Mouse (Mus musculus) liver, adult (tissue): Measurements from ENCODE around the gene Psenen.

Experiments
- GATA4 ChIP-seq: IDR thresholded peaks from 2 replicates; pipeline ENCODE4 v1.6.1; 2014; ENCODE audit warnings: mild to moderate bottlenecking, low read length; ENCODE audit not compliant: insufficient replicate concordance

Gene Psenen

DNA sequence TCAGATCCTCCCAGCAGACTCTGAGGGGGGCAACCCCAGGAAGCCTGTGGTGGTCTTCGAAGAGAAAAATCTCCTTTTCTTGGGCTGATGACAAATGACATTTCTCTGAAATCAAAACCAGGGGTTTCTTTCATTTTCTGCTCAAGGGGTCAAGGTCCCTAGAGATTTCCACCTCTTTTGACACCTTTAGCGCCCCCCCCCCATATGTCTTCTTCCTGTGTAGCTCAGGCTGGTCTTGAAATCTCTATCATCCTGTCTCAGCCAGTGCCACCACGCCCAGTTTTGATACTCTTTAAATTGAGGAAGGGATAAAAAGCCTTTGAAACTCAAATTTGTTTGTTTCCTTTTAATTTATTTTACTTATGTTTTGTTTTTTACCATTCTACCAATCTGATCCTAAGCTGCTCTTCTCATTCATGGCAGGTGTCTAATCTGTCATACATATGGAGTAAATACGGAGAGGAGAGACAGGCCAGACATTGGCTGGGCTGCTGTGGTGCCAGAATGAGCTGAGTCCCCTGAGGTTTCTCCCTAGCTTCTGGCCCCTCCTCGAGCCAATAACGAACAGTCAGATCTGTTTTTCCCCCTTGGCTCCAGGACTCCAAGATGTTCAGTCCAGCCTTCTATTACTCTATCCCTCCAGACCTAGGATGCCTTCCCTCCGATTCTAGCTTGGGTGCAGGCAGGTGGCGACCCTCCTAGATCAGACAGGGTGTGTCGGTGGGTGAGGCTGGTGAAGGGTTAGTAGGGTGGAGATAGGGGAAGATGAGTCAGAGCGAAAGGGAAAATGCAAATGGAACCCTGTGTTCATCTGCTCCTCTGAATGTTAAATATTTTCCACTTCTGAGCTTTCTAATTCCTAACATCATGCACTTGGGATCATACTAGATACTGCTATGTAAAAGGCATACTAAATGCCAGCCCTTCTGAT is 30.4 kb upstream of the Psenen start:
- no peak for TF ChIP-seq GATA4

GRCm38 (mm10) chr7:30592772-30593423 is 29.5 kb upstream of the Psenen start:
- TF ChIP-seq GATA4, result no peak

DNA sequence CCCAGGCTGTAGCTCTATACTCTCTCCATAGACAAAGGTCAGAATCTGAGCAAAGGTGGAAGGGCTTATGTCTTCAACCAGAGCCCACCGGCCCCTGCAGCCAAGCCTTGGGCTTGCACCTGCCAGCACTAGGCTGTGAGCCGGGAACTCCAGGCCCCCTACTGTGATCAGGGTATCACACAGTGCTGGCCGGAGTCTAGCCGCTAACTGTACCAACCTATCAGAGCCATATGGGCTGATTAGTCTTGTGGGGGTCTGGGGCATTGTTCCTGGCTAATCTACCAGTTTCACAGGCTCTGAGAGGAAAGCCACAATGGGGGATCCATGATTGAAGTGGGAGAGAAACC is 28.2 kb upstream of the Psenen start:
- TF ChIP-seq GATA4, result no peak

DNA sequence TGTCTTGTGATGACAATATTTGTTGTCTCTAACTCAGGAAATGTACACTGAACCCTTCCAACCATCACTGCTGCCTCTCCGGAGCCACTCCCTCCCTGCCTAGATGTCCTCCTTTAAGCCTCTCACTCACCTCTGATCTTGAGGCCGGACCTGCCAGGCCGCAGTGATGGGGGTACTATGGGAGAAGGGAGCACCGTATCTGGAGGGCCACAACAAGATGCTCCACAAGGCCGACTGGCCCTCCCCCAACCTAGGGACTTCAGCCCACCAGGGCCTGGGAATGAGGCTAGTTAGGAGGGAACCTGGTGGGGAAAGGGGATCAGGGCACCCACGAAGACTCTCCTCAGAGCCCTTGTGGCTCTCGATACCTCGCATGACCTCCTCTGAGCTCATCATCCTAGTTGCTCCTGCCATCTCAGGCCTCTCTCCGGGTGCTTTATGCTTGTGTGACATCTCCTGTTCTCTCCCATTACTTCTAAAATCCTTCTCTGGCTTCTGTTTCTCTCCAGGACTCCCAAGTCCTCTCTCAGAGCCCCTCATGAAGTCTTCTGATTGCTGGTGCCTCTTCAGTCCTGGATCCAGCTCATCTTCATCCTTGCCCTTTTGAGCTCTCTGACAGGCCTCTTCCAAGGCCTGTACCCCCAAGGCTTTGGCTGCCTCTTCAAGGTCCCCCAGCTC is 27.6 kb upstream of the Psenen start:
- no peak for TF ChIP-seq GATA4

DNA sequence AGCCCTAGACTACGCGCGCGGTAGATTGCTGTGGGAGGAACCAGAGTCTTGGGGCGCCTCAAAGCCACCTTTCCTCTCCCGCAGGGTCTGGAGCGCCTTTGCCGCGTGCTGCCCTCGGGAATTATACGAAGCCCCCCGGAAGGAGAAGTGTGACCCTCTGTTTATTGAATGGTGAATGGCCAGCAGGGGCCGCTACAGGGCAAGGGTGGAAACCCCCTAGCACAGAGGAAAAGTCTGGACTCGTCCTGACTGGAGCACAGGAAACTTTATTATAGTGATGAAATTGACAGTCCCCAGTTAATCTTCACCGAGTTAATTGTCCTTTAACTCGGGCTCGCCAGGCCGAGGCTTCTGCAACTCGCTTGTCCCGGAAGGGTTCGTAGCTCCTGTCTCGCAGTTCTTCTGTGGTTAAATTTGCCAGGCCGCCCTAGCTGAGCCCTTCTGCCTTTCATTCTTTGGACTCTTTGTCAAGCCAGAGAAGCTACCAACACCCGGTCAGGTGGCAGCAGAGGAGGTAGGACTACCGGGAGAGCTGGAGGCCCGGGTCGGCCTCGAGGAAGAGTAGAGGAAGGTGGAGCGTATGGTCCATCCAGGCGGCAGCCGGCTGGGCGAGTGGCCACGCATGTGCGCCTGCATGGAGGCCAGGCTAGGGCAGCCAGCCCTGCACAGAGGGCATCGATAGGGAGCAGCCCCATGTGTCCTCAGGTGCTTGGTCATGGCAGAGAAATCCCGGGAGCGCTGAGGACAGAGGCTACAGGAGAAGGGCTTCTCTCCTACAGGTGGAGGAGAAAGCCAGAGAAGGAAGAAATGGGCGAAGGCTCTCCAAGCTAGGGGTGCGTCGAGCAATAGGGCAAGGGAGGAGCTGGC is 26.2 kb upstream of the Psenen start:
- no peak for TF ChIP-seq GATA4

DNA sequence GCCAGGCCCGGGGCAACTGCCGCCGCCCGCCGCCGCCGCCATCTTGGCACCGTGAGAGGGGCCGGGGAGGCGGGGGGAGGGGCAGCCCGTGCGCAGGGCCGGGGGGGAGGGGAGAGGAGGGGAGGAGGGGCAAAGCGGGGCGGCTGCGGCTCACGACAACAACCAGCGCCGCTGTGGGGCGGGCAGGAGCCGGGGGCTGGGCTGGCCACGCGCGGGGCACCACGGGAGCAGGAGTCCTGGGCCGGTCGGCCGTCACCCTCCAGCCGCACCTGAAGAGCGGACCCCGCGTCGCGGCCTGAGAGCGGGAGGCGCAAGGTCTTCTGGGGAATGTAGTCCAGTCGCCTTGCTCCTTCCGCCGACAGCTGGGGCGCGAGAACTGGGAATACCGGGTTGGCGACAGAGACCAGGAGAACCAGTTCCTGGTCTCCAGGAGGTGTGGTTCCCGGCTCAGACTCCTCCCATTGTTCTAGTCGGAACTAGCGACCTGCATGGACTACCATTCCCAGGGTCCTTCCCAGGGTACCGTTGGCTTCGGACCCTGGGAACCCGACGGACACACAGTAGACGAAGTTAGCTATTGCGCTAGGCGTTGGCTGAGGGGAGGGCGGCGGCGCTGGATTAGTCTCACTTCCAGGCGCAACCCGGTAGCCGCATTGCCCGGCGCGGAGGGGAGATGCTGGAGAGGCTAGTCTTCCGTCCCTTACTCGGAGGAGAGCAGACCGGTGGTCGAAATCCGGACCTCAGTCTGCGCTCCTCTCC is 25.4 kb upstream of the Psenen start, which contains the start of gene Kmt2b:
Gene Kmt2b (minus strand): TSS at position 51 of the 759 bp plus-strand sequence.
- TF ChIP-seq GATA4, result no peak

- TF ChIP-seq GATA4, result no peak
Observed at GRCm38 (mm10) chr7:30587842-30588667, 24.6 kb upstream of the Psenen start.

DNA sequence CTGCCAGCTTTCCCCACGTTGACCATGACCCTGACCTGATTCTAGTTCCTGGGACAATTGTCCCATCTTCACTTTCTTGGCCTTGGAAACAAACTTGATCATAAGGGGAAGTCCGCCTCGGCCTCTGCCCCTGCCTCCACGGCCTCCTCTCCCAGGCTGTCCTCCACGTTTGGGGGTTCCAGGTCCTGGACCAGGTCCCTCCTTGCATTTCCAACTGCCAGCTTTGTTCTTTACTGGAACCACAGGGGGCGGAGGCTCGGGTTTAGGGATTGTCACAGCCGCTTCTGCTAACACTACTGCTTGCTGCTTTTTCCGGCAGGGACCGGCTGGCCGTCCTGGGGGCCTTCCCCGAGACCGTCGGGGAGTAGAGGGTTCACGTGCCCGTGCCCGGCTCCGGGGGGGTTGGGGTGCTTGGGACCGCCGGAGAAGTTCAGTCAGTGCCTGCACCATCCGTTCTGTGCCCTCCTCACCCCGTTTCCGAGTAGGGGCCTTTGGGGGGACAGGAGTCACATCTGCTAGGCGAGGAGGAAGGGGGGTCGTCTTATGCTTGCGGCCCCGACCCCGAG is 23.1 kb upstream of the Psenen start:
- no peak for TF ChIP-seq GATA4

GRCm38 (mm10) chr7:30585170-30585569 is 21.7 kb upstream of the Psenen start:
- TF ChIP-seq GATA4, result no peak

GRCm38 (mm10) chr7:30584339-30584738 is 20.9 kb upstream of the Psenen start:
- TF ChIP-seq GATA4, result no peak

- TF ChIP-seq GATA4, result no peak
Observed at GRCm38 (mm10) chr7:30581547-30581946, 18.1 kb upstream of the Psenen start.

DNA sequence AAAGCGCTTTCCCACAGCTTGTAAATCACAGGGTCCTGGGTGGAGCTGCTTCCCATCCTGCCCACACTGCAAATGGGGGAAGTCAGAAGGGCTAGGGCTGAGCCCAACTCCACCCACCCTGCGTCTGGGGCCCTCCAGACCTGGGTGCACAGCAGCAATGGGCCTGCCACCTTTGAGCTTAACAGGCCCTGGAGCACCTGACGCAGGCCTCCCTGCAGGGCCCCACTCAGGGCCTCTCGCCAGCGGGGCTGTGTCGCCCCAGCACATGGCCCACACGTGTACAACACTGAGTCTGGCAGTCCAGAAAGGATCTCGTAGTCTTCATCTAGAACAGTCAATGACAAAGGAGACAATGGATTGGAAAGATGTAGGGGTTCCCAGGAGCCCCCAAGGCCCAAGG is 16.5 kb upstream of the Psenen start:
- TF ChIP-seq GATA4, result no peak

DNA sequence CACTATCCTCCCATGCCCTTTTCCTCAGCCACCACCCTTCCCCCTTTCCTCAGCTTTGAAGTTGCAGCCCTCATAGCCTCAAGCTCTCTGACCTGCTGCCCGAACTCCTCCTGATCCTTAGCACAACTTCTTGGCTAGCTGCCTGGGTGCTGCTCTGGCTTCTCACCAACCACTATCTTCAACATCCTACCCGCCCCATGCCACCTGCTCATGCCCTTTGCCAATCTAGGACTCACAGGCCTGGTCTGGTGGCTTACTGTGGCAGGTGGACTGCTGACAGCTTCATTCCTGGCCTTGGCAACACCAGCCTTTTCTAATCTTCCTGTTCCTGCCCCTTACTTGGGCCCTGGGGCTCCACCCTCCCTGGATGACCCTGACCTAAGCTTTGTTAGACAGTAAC is 9.5 kb upstream of the Psenen start:
- no peak for TF ChIP-seq GATA4

- TF ChIP-seq GATA4, result no peak
Observed at GRCm38 (mm10) chr7:30572389-30572788, 9.0 kb upstream of the Psenen start.
